Mouse (Mus musculus) forebrain, embryonic 15.5 days (tissue): ENCODE results near the gene Bcor. TPM values are rescaled to one million over a fixed set of nuclear protein-coding genes. Genes with fewer than 3 reads are reported as not detected.

ENCODE experiments used
- ATAC-seq: fragments of 200-750 bp; cut with Nextera tagmentation; replicated peaks from 2 replicates; pipeline ENCODE4 v1.8.0; 2017; ENCODE audit warnings: mild to moderate bottlenecking, moderate TSS enrichment, moderate library complexity
- H3K27ac ChIP-seq: fragments of 300-500 bp; sonication (generic); replicated peaks from 2 replicates; pipeline ENCODE4 v1.5.1; 2015; ENCODE audit warnings: mild to moderate bottlenecking, inconsistent platforms
- H3K27me3 ChIP-seq: fragments of 300-500 bp; sonication (generic); 2 replicates; pipeline ENCODE4 v1.6.1; 2015; ENCODE audit warnings: inconsistent platforms
- H3K36me3 ChIP-seq: fragments of 300-500 bp; sonication (generic); 2 replicates; pipeline ENCODE4 v1.6.1; 2015; ENCODE audit warnings: mild to moderate bottlenecking, inconsistent platforms
- H3K4me1 ChIP-seq: fragments of 300-500 bp; sonication (generic); 2 replicates; pipeline ENCODE4 v1.6.1; 2015; ENCODE audit warnings: inconsistent platforms
- H3K4me2 ChIP-seq: fragments of 300-500 bp; sonication (generic); replicated peaks from 2 replicates; pipeline ENCODE4 v1.6.1; 2015; ENCODE audit warnings: mild to moderate bottlenecking, inconsistent platforms
- H3K4me3 ChIP-seq: fragments of 300-500 bp; sonication (generic); 2 replicates; pipeline ENCODE4 v1.5.1; 2015; ENCODE audit warnings: mild to moderate bottlenecking, inconsistent platforms
- H3K9ac ChIP-seq: fragments of 300-500 bp; sonication (generic); replicated peaks from 2 replicates; pipeline ENCODE4 v1.6.1; 2015; ENCODE audit warnings: mild to moderate bottlenecking, inconsistent platforms
- H3K9me3 ChIP-seq: fragments of 300-500 bp; sonication (generic); 2 replicates; pipeline ENCODE4 v1.6.1; 2016; ENCODE audit warnings: inconsistent platforms
- WGBS: fragments of 180-500 bp; shearing (Covaris S2); methylation state at CpG from one replicate; pipeline ENCODE4 v1.1.7; 2015; ENCODE audit warnings: mixed read lengths; 5-methylcytosine and 5-hydroxymethylcytosine counted together
- polyA plus RNA-seq: library from polyadenylated mRNA; unstranded; fragments of >200 nt; fragmentation: Nextera tagmentation; extraction: Ambion mirVana; gene quantifications from 2 replicates; pipeline ENCODE4 v1.2.1, GENCODE M21; 2015

Bcor gene
- polyA plus RNA-seq, 1 experiment from 2014 or later = 18.6 TPM

GRCm38 (mm10) chrX:12003539-12003938 is 156.6 kb downstream of the Bcor start:
- Histone ChIP-seq H3K27me3 (peaks cover 4% of the 10 kb centered on the region), H3K4me2 (no peak overlapping the region), H3K9me3 (no peaks in the 10 kb centered on the region), H3K4me3 (no peak overlapping the region), H3K9ac (no peak overlapping the region), H3K36me3 (no peaks in the 10 kb centered on the region), H3K4me1 (peaks cover 87% of the 10 kb centered on the region), H3K27ac (no peak overlapping the region)
- WGBS = 12% methylated on average over 1 of the region's 1 CpGs
- no peak for ATAC-seq

DNA sequence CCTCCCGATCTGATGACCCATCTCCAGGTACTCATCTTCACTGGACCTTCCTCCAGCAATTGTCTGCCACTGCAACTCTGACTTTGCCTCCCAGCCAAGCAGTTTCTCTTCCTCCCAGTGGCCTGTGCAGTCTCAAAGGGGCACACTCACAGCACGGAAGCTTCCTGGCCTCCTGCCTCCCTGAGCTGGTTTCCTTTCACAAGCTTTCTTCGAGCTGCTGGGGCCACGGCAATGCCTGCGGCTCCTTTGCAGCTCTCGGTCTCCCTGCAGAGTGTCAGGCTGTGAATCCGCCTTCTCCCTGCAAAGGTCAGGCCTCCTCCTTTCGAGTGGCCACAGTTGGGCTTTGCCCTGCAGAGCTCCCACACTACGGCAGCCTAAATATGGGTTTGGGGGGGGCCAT is 157.0 kb downstream of the Bcor start:
- Histone ChIP-seq H3K4me1 (peaks cover 83% of the 10 kb centered on the region), H3K4me3 (no peak overlapping the region), H3K27me3 (peaks cover 8% of the 10 kb centered on the region), H3K36me3 (no peaks in the 10 kb centered on the region), H3K9me3 (no peaks in the 10 kb centered on the region), H3K27ac (no peak overlapping the region), H3K4me2 (no peak overlapping the region), H3K9ac (no peak overlapping the region)
- 17% methylated on average over 9 of the region's 9 CpGs for WGBS
- ATAC-seq = no peak

GRCm38 (mm10) chrX:12002596-12002995 is 157.6 kb downstream of the Bcor start:
- H3K4me3 ChIP-seq = no peak overlapping the region
- no peaks in the 10 kb centered on the region for H3K9me3 ChIP-seq
- H3K27ac ChIP-seq = no peak overlapping the region
- 39% methylated on average over 6 of the region's 6 CpGs for WGBS
- no peak overlapping the region for H3K4me2 ChIP-seq
- ATAC-seq = no peak
- H3K27me3 ChIP-seq = peaks cover 8% of the 10 kb centered on the region
- H3K4me1 ChIP-seq = peaks cover 78% of the 10 kb centered on the region
- no peak overlapping the region for H3K9ac ChIP-seq
- H3K36me3 ChIP-seq = no peaks in the 10 kb centered on the region

DNA sequence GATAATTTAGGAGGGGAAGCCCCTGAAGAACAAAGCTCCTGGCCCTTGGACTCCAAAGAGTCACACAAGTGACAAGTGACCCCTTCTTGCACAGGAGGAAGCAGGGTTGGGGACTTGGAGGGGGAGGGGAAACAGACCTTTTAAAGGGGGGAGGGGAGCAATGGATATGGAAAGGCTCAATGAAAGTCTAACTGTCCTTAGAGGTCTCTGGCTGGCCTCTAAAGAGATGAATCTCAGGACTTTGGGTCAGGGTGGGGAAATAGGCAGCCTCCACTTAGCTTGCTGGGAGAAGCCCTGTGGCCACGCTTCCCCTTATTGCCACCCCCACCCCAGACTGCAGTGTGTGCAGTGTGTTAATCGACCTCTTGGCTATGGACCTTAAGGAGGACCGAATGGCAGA is 158.2 kb downstream of the Bcor start:
- Histone ChIP-seq H3K27me3 (peaks cover 8% of the 10 kb centered on the region), H3K4me3 (no peak overlapping the region), H3K27ac (peak overlapping the region; percentile 82; the same call in 1 of the 2 replicates), H3K4me2 (no peak overlapping the region), H3K9ac (no peak overlapping the region), H3K4me1 (peaks cover 75% of the 10 kb centered on the region), H3K36me3 (no peaks in the 10 kb centered on the region), H3K9me3 (no peaks in the 10 kb centered on the region)
- no peak for ATAC-seq
- WGBS = 13% methylated on average over 3 of the region's 3 CpGs

- H3K9ac ChIP-seq = no peak overlapping the region
- H3K27me3 ChIP-seq = peaks cover 7% of the 10 kb centered on the region
- ATAC-seq = no peak
- H3K9me3 ChIP-seq = no peaks in the 10 kb centered on the region
- WGBS = 7% methylated on average over 16 of the region's 16 CpGs
- peak overlapping the region; percentile 11; the same call in 1 of the 2 replicates for H3K4me2 ChIP-seq
- H3K27ac ChIP-seq = peak overlapping the region; percentile 82
- H3K4me1 ChIP-seq = peaks cover 73% of the 10 kb centered on the region
- H3K4me3 ChIP-seq = no peak overlapping the region
- H3K36me3 ChIP-seq = no peaks in the 10 kb centered on the region
These were observed 158.8 kb downstream of the Bcor start for GRCm38 (mm10) chrX:12001336-12001735.

GRCm38 (mm10) chrX:12000620-12001019 is 159.5 kb downstream of the Bcor start:
- Histone ChIP-seq H3K9me3 (no peaks in the 10 kb centered on the region), H3K27me3 (peaks cover 3% of the 10 kb centered on the region), H3K36me3 (no peaks in the 10 kb centered on the region), H3K4me2 (peak overlapping the region; percentile 11; the same call in 1 of the 2 replicates), H3K27ac (peak overlapping the region; percentile 82), H3K9ac (no peak overlapping the region), H3K4me3 (no peak overlapping the region), H3K4me1 (peaks cover 66% of the 10 kb centered on the region)
- ATAC-seq = peak; percentile 12
- WGBS = 13% methylated on average over 13 of the region's 13 CpGs

GRCm38 (mm10) chrX:11999951-12000350 is 160.2 kb downstream of the Bcor start:
- peaks cover 3% of the 10 kb centered on the region for H3K27me3 ChIP-seq
- no peaks in the 10 kb centered on the region for H3K9me3 ChIP-seq
- 14% methylated on average over 19 of the region's 19 CpGs for WGBS
- peaks cover 59% of the 10 kb centered on the region for H3K4me1 ChIP-seq
- H3K4me3 ChIP-seq = no peak overlapping the region
- no peak overlapping the region for H3K9ac ChIP-seq
- ATAC-seq = 0 out of 2 replicates have a peak, but pooled peaks have one; percentile 4
- H3K27ac ChIP-seq = peak overlapping the region; percentile 82
- H3K36me3 ChIP-seq = no peaks in the 10 kb centered on the region
- peak overlapping the region; percentile 13; the same call in 1 of the 2 replicates for H3K4me2 ChIP-seq

DNA sequence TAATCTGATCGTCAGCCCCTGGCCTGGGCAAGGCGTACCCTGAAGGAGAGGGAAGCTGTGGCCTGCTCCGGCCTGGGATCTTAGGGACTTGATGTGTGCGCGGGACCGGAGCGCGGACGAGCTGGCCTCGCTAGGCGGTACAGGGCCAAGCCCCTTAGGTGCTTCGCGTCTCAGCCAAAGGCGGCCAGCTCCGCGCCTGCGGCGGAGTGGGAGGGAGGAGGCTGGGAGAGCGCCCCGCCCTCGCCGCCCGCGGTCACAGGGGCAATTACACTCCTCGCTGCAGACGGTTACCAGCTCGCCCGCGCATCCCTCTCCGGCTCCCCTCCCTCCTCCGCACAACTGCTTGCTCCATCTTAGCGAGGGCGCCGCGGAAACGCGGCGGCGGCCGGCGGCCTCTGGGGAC is 161.2 kb downstream of the Bcor start:
- H3K4me1 ChIP-seq = peaks cover 49% of the 10 kb centered on the region
- ATAC-seq = peak; percentile 68
- H3K4me2 ChIP-seq = peak overlapping the region; percentile 65
- 4% methylated on average over 41 of the region's 41 CpGs for WGBS
- peaks cover 3% of the 10 kb centered on the region for H3K27me3 ChIP-seq
- peak overlapping the region; percentile 49 for H3K9ac ChIP-seq
- peak overlapping the region; percentile 82 for H3K27ac ChIP-seq
- no peaks in the 10 kb centered on the region for H3K9me3 ChIP-seq
- no peaks in the 10 kb centered on the region for H3K36me3 ChIP-seq
- H3K4me3 ChIP-seq = peak overlapping the region; percentile 40

DNA sequence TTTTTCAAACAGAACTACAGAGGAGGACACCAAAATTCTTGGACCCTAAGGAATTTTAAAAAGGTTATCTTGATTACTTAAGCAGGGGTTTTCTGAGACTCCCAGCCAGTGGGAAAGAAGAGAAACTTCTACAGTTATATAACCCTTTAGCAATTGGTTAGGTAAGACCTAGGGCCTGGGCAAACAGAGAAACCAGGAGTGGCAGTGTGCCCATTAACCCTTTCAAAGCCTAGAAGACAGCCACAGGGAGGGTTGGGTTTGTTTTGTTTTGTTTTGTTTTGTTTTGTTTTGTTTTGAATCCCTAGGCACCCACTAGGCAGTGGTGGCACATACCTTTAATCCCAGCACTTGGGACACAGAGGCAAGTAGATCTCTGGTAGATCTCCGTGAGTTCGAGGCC is 163.3 kb downstream of the Bcor start:
- peaks cover 31% of the 10 kb centered on the region for H3K4me1 ChIP-seq
- H3K27ac ChIP-seq = no peak overlapping the region
- H3K9ac ChIP-seq = no peak overlapping the region
- 86% methylated on average over 2 of the region's 2 CpGs for WGBS
- H3K4me2 ChIP-seq = no peak overlapping the region
- H3K36me3 ChIP-seq = no peaks in the 10 kb centered on the region
- no peak overlapping the region for H3K4me3 ChIP-seq
- no peak for ATAC-seq
- no peaks in the 10 kb centered on the region for H3K9me3 ChIP-seq
- peaks cover 3% of the 10 kb centered on the region; the same call in 1 of the 2 replicates for H3K27me3 ChIP-seq

DNA sequence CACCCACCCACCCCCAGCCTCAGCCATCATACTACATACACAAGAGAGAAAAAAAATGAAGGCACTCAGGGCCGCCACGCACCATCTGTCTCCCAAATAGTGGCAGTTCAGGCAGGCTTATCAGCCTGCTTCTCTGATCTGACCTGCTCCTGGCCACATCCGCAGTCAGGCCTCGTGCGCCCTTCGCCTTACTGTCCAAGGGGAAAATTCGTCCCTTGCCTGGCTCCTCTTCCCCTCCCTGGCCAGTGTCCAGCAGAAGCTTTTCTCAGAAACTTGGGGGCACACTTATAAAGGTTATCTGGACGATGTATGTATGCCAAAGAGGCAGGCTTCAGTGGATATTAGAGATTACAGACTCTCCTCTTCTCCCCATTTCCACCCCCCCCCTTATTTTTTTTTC is 163.7 kb downstream of the Bcor start:
- 68% methylated on average over 8 of the region's 8 CpGs for WGBS
- ATAC-seq = no peak
- no peak overlapping the region for H3K4me3 ChIP-seq
- H3K4me2 ChIP-seq = no peak overlapping the region
- no peaks in the 10 kb centered on the region for H3K36me3 ChIP-seq
- peaks cover 27% of the 10 kb centered on the region for H3K4me1 ChIP-seq
- no peak overlapping the region for H3K27ac ChIP-seq
- H3K9me3 ChIP-seq = no peaks in the 10 kb centered on the region
- no peak overlapping the region for H3K9ac ChIP-seq
- peaks cover 3% of the 10 kb centered on the region; the same call in 1 of the 2 replicates for H3K27me3 ChIP-seq

DNA sequence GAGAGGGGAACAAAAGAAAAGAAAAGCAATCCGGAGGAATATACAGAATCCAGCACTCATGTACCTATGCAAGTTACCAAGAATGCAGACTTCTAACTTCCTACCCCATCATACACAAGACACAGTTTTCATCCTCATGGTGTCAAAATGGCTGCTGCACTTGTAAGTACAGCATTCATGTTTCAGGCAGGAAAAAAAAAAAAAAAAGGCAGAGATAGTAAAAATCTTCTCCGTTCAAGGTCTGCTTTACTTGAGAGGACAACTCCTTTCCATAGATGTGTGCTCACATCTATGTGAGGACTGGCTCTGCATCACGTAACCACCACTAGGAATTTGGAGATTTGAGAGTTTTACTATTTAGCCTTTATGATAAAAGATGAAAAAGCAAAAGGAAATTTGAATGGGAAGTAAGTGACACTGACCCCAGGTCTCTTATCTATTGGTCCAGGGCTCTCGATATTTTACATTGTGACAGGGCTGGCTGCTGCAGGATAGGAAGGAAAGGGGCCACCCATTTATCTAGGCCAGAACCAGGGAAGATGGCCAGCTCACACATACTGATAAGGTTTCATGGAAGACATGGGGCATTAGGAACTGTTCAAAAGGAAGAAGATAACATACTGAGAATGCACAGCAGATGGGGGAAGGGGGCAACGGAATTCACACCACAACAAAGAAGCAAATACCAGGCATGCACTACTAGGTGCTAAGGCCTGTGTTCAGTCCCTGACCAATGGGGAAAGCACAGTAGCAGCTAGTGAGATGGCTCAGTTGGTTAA is 166.3 kb downstream of the Bcor start:
- Histone ChIP-seq H3K27me3 (peaks cover 3% of the 10 kb centered on the region; the same call in 1 of the 2 replicates), H3K36me3 (no peaks in the 10 kb centered on the region)
- no peak for ATAC-seq

GRCm38 (mm10) chrX:11989471-11989870 is 170.7 kb downstream of the Bcor start:
- WGBS = 88% methylated on average over 13 of the region's 13 CpGs
- H3K27ac ChIP-seq = no peak overlapping the region

More for the DNA sequence above, 166.3 kb downstream of the Bcor start:
- no peak overlapping the region for H3K9ac ChIP-seq
- no peak overlapping the region for H3K4me3 ChIP-seq
- H3K27ac ChIP-seq = no peak overlapping the region
- WGBS = 85% methylated on average over 5 of the region's 5 CpGs
- peaks cover 2% of the 10 kb centered on the region; the same call in 1 of the 2 replicates for H3K4me1 ChIP-seq
- H3K4me2 ChIP-seq = no peak overlapping the region
- no peaks in the 10 kb centered on the region for H3K9me3 ChIP-seq

More at GRCm38 (mm10) chrX:11989471-11989870, 170.7 kb downstream of the Bcor start:
- no peak overlapping the region for H3K9ac ChIP-seq
- no peaks in the 10 kb centered on the region for H3K4me1 ChIP-seq
- H3K4me3 ChIP-seq = no peak overlapping the region
- H3K36me3 ChIP-seq = no peaks in the 10 kb centered on the region
- ATAC-seq = no peak
- no peak overlapping the region for H3K4me2 ChIP-seq
- no peaks in the 10 kb centered on the region for H3K9me3 ChIP-seq
- H3K27me3 ChIP-seq = no peaks in the 10 kb centered on the region
